Mouse (Mus musculus) heart, postnatal 10 days (tissue): ENCODE measurements at regions not wholly inside any gene's neighbourhood (a gene's known extent, or its start where the extent isn't known, plus 50 kb on each side); places are given as distances from the start of the nearest gene placed in this dataset.
"Not testable (repeated sequence)": the region's sequence is repeated elsewhere in the genome, so short reads cannot be mapped to it uniquely, and the experiment has no call there.

Source experiments
- DNase-seq, 2 experiments: peaks; one replicate each; pipeline ENCODE4 v3.0.0; 2021
- intact Hi-C: fragments of 180-260 bp; cut with DNase I; formaldehyde crosslinking; loops from one replicate; pipeline ENCODE4 v1.15.1; 2025

GRCm38 (mm10) chr12:113994284-113994683 is 450.6 kb downstream of the Adam6a start:
- intact Hi-C loops, DNase-seq: not testable (repeated sequence)

GRCm38 (mm10) chr12:114008491-114008890 is 464.8 kb downstream of the Adam6a start:
- intact Hi-C loops, DNase-seq: not testable (repeated sequence)

- intact Hi-C loops: no loop called here
- DNase-seq: no peak
Measured at GRCm38 (mm10) chr12:114009391-114009790, 465.7 kb downstream of the Adam6a start.

GRCm38 (mm10) chr12:114012860-114013259 is 469.2 kb downstream of the Adam6a start:
- intact Hi-C loops: loop anchor here (5.0 kb wide), 1 partner anchor 71 kb away; no protein-coding TSS in a partner anchor
- peak; percentile 40 to 66 for DNase-seq

- intact Hi-C loops, DNase-seq: not testable (repeated sequence)
Measured at GRCm38 (mm10) chr12:114037011-114037410, 493.3 kb downstream of the Adam6a start.

DNA sequence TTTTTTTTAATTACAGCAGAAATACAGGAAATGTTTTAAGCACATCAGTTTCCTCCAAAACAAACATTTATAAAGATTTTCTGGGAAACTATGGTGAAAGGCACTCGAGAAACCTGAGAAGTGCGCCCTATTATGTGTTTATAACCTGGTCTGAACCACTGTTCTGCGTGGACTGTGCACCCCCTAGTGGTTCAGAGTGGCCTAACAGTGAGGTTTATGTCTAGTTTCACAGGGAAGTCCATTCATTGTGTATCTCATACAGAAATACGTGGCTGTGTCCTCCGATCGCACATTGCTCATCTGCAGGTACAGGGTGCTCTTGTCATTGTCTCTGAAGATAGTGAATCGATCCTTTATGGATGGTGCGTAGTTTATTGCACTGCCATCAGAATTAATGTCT is 504.3 kb downstream of the Adam6a start:
- DNase-seq: peak; percentile 17 to 20
- intact Hi-C loops: loop anchor here (2.0 kb wide), 1 partner anchor 65 kb away; no protein-coding TSS in a partner anchor

- intact Hi-C loops: no loop called here
- DNase-seq: no peak
Measured at GRCm38 (mm10) chr12:114053341-114053740, 509.6 kb downstream of the Adam6a start.

- DNase-seq: no peak
- intact Hi-C loops: loop anchor here (2.0 kb wide), 1 partner anchor 21 kb away; no protein-coding TSS in a partner anchor
Measured at GRCm38 (mm10) chr12:114059615-114060014, 515.9 kb downstream of the Adam6a start.

DNA sequence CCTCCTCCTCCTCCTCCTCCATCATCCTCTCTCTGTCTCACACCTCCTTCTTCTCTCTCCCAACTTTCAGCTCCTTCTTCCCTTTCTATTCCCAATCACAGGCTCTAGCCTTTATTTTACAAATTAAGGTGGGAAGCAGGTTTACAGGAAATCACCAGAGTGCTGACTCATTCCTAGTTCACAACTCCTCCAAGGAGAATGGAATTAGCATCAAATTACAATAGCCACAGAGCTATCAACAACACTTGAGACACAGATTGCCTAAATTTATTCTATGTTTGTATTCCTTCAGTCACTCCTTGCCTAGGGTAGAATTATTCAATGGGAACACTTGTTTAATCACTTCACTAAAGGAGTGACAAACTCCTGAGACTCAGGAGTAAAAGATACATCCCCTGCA is 523.5 kb downstream of the Adam6a start:
- DNase-seq: no peak
- intact Hi-C loops: no loop called here

GRCm38 (mm10) chr12:114108731-114109130 is 565.0 kb downstream of the Adam6a start:
- intact Hi-C loops: loop anchor here (5.0 kb wide), 1 partner anchor 34 kb away; no protein-coding TSS in a partner anchor

GRCm38 (mm10) chr12:114134897-114135296 is 591.2 kb downstream of the Adam6a start:
- intact Hi-C loops: no loop called here
- no peak for DNase-seq

More at GRCm38 (mm10) chr12:114108731-114109130, 565.0 kb downstream of the Adam6a start:
- DNase-seq: not testable (repeated sequence)

- DNase-seq: no peak
- intact Hi-C loops: no loop called here
Measured at GRCm38 (mm10) chr12:114148779-114149178, 605.1 kb downstream of the Adam6a start.

DNA sequence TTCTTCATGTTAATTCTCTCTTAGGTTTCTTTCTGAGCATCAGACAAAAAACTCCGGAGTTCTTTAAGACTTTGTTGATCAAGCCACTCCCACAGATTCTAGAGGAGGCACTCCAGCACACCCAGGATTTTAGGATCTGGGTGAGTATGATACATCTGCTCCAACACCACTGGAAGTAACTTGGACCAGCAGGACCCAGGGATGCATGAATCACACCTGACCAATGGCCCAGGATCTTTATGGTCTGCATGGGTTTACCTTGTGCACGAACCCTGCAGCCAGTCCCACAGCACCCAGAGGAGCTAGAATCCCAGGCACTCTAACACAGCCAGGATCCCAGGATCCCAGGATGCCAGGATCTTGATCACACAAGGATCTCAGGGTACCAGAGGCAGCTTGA is 628.6 kb downstream of the Adam6a start:
- DNase-seq: no peak
- intact Hi-C loops: no loop called here

DNA sequence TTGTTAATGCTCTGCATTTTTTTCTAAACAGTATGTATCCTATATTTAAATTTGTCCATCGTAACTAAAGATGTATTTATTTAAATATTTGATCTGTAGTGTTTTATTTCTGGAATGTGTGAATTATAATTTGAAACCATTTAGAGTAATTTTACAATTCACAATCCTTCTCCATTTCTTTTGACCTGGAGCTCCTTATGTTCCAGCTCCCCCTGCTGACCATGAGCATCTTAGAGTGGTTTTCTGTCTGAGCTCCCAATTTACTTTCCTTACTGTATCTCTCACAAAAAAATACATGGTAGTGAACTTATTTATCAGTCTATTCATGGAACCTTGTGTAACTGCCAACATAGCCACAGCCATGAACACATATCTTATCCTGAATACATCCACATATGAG is 655.8 kb downstream of the Adam6a start:
- intact Hi-C loops: no loop called here
- DNase-seq: no peak

DNA sequence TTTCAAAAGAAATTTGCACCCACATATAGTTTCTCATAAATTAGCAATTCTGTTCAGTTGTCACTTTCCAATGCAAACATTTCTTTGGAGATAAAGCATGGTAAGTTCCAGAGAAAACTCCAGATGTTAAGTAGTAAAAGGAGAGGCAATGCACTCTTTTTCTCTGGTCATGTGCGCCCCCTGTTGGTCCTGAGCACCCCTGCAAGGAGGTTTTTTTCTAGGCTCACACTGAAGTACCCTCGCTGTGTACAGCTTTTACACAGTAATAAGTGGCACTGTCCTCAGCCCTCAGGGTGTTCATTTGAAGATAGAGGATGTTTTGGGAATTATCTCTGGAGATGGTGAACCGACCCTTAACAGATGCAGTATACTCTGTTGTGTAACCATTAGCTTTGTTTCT is 678.8 kb downstream of the Adam6a start:
- no peak for DNase-seq
- intact Hi-C loops: no loop called here
